Comparison of ENCODE assay signal across 8 mouse cellular contexts in the genomic region with DNA sequence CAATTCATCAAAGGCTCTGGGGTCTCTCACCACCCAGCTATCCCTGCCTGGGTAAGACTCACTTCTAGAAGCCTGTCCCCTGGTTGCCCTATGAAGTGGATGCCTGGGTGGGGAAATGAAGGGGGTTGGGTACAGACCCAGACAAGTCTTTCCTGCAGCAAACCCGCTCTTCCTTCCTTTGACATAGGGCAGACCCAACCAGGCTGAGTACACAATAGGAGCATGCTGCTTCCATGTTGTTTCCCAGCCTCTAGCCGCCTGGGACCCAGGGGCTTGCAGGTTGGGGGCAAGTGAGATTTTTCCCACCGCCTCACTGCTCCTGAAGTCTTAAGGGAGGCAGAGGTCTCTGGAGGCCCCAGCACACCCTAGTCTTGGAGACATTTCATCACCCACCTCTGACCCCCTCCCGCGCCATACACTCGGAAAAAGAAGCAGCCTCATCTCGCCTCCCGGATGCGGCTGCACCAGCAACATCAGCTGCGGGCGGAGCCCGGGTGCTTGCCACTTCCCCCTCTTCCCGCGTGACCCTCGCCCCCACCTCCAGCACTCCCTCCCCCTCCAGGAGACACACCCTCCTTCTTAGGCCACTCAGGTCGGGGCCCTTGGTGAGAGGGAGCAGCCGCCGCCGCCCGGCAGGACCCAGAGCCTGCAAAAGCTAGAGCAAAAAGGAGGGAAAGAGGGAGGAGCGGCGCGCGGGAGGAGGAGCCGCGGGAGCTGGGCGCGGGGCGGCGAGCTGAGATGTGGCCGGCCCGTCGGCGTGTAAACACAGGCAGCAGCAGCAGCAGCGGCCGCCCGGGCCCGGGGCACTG. TPM values are rescaled to one million over a fixed set of nuclear protein-coding genes. Genes with fewer than 3 reads are reported as not detected.
DNase-seq lines count a peak whose midpoint lies in the region; ATAC-seq and TF ChIP-seq lines count a peak whose summit lies in the region.

Gene Dock11 (plus strand): TSS at position 746 of the 809 bp plus-strand sequence.

- H3K4me1 ChIP-seq in embryonic facial prominence, embryonic 14.5 days (ENCODE audit: control insufficient read depth, insufficient read depth, low read length) = no peaks in the 10 kb centered on the region
- 0 out of 2 replicates have a peak, but pooled peaks cover 3% of the 10 kb centered on the region for H3K4me1 ChIP-seq in limb, embryonic 15.5 days
- H3K4me1 ChIP-seq in midbrain, embryonic 16.5 days (ENCODE audit: control insufficient read depth, insufficient read depth, low read length) = peaks cover 3% of the 10 kb centered on the region
- H3K4me1 ChIP-seq in spleen, adult 2 months (ENCODE audit: control insufficient read depth, insufficient read depth, insufficient read length) = peaks cover 5% of the 10 kb centered on the region; the same call in 1 of the 2 replicates

- no peak for TF ChIP-seq POLR2A in spleen, adult 2 months (IDR thresholded peaks at IDR 0.05; ENCODE audit: low read depth, low read length)

- H3K36me3 ChIP-seq in embryonic facial prominence, embryonic 14.5 days (ENCODE audit: control insufficient read depth, insufficient read depth, low read length) = no peaks in the 10 kb centered on the region
- no peaks in the 10 kb centered on the region for H3K36me3 ChIP-seq in limb, embryonic 15.5 days
- H3K36me3 ChIP-seq in midbrain, embryonic 16.5 days (ENCODE audit: control insufficient read depth, insufficient read depth, low read length) = no peaks in the 10 kb centered on the region
- H3K36me3 ChIP-seq in spleen, adult 2 months (ENCODE audit: control insufficient read depth, insufficient read depth, low read length) = no peaks in the 10 kb centered on the region

- H3K4me3 ChIP-seq in embryonic facial prominence, embryonic 14.5 days (ENCODE audit: low read depth, low read length) = peak within 1 kb of the TSS; percentile 57
- peak within 1 kb of the TSS; percentile 57 for H3K4me3 ChIP-seq in limb, embryonic 15.5 days
- H3K4me3 ChIP-seq in midbrain, embryonic 16.5 days (ENCODE audit: low read depth, low read length) = peak within 1 kb of the TSS; percentile 58
- peak within 1 kb of the TSS; percentile 84 for H3K4me3 ChIP-seq in spleen, adult 2 months (ENCODE audit: extremely low read depth, insufficient read depth, insufficient read length)

- no peaks in the 10 kb centered on the region for H3K27me3 ChIP-seq in embryonic facial prominence, embryonic 14.5 days (replicated peaks; ENCODE audit: control insufficient read depth, insufficient read depth, low read length)
- no peaks in the 10 kb centered on the region for H3K27me3 ChIP-seq in limb, embryonic 15.5 days
- H3K27me3 ChIP-seq in midbrain, embryonic 16.5 days (ENCODE audit: control insufficient read depth, insufficient read depth, low read depth, low read length) = no peaks in the 10 kb centered on the region
- H3K27me3 ChIP-seq in spleen, adult 2 months (ENCODE audit: control insufficient read depth, insufficient read depth, low read length) = no peaks in the 10 kb centered on the region

- DNase-seq in 416B (ENCODE audit: low read depth) = peak; percentile 90
- peak; percentile 70 for DNase-seq in adrenal gland, postnatal 14 days
- peak; percentile 67 for DNase-seq in embryonic facial prominence, embryonic 14.5 days (ENCODE audit: low spot score)
- DNase-seq in heart, adult 8-10 months (ENCODE audit: low spot score) = peak; percentile 46
- DNase-seq in kidney, adult 8-10 months = peak; percentile 6 to 19
- DNase-seq in spleen, adult 2 months (ENCODE audit: low read depth in 1 of 2, low spot score in 2 of 2) = peak; percentile 62 to 82

- peak within 1 kb of the TSS; percentile 73 for H3K9ac ChIP-seq in embryonic facial prominence, embryonic 14.5 days (ENCODE audit: low read depth, low read length)
- H3K9ac ChIP-seq in limb, embryonic 15.5 days = peak within 1 kb of the TSS; percentile 51
- peak within 1 kb of the TSS; percentile 72 for H3K9ac ChIP-seq in midbrain, embryonic 16.5 days (ENCODE audit: low read depth, low read length)

- peak within 1 kb of the TSS; percentile 58; the same call in 1 of the 2 replicates for H3K27ac ChIP-seq in embryonic facial prominence, embryonic 14.5 days (replicated peaks; ENCODE audit: low read depth, low read length)
- H3K27ac ChIP-seq in limb, embryonic 15.5 days = peak within 1 kb of the TSS; percentile 74
- H3K27ac ChIP-seq in midbrain, embryonic 16.5 days (ENCODE audit: low read length) = peak within 1 kb of the TSS; percentile 82
- peak within 1 kb of the TSS; percentile 96 for H3K27ac ChIP-seq in spleen, adult 2 months (ENCODE audit: insufficient read depth, low read length)

- TF ChIP-seq CTCF in spleen, adult 2 months (IDR thresholded peaks at IDR 0.05; ENCODE audit: extremely low read depth, insufficient read depth, insufficient read length, insufficient replicate concordance) = no peak

- peak within 1 kb of the TSS; percentile 63 for H3K4me2 ChIP-seq in embryonic facial prominence, embryonic 14.5 days (ENCODE audit: low read depth, low read length)
- H3K4me2 ChIP-seq in limb, embryonic 15.5 days = peak within 1 kb of the TSS; percentile 61
- H3K4me2 ChIP-seq in midbrain, embryonic 16.5 days (ENCODE audit: low read length) = peak within 1 kb of the TSS; percentile 53

- WGBS in embryonic facial prominence, embryonic 14.5 days = 30% methylated on average over 14 of the region's 38 CpGs
- WGBS in limb, embryonic 15.5 days = 14% methylated on average over 29 of the region's 38 CpGs
- WGBS in midbrain, embryonic 16.5 days = 16% methylated on average over 33 of the region's 38 CpGs
- WGBS in spleen, adult 2 months = 27% methylated on average over 38 of the region's 38 CpGs

- peak; percentile 90 for ATAC-seq in embryonic facial prominence, embryonic 14.5 days (ENCODE audit: low read depth)
- ATAC-seq in limb, embryonic 15.5 days (ENCODE audit: insufficient number of reproducible peaks, low FRiP score, low TSS enrichment, low read depth) = peak; percentile 74
- peak; percentile 83 for ATAC-seq in midbrain, embryonic 16.5 days

- H3K9me3 ChIP-seq in embryonic facial prominence, embryonic 14.5 days (ENCODE audit: control insufficient read depth, low read length) = no peaks in the 10 kb centered on the region
- no peaks in the 10 kb centered on the region for H3K9me3 ChIP-seq in limb, embryonic 15.5 days
- no peaks in the 10 kb centered on the region for H3K9me3 ChIP-seq in midbrain, embryonic 16.5 days (replicated peaks; ENCODE audit: control insufficient read depth, low read length, poor library complexity, severe bottlenecking)

RNA-seq across cellular contexts. Expression of gene Dock11, which starts in this region (rescaled TPM):
- 7.4 and 15.3 TPM in 2 replicates for total RNA-seq in adrenal gland, postnatal 14 days (2021)
- 25.2 and 25.5 TPM in 2 replicates for polyA plus RNA-seq in embryonic facial prominence, embryonic 14.5 days (2014; fragmentation: Nextera tagmentation; extraction: Ambion mirVana)
- 1 to 10 TPM; 3.0 to 3.6 (median 3.2) TPM for total RNA-seq in heart, adult 8-10 months (2022)
- polyA plus RNA-seq in limb, embryonic 15.5 days (2015; fragmentation: Nextera tagmentation; extraction: Ambion mirVana) = 14.8 and 15.2 TPM in 2 replicates
- 12.7 and 16.4 TPM in 2 replicates for polyA plus RNA-seq in midbrain, embryonic 16.5 days (2015; fragmentation: Nextera tagmentation; extraction: Ambion mirVana)
- polyA plus RNA-seq in spleen, adult 2 months (2012; rRNA removed) = 4.4 and 4.5 TPM in 2 replicates

Comparison
In these comparisons a context has a peak if more than half of its experiments do, and no peak if none do; other contexts are left out.
1. Peak in every context shown above with its lines: DNase-seq, ATAC-seq, H3K4me3 ChIP-seq and H3K27ac ChIP-seq.
2. DNase-seq: peak in every context shown above with its lines; median percentile 90 in 416B; 72 in spleen, adult 2 months; 70 in adrenal gland, postnatal 14 days; 67 in embryonic facial prominence, embryonic 14.5 days; 46 in heart, adult 8-10 months; 12 in kidney, adult 8-10 months.